Mouse (Mus musculus) gastrocnemius, postnatal 10 days (tissue): Measurements from ENCODE around the gene Ubl4b. TPM values are rescaled to one million over a fixed set of nuclear protein-coding genes. Genes with fewer than 3 reads are reported as not detected.

Experiments
- DNase-seq: peaks from one replicate; pipeline ENCODE4 v3.0.0; 2021; ENCODE audit warnings: mixed read lengths
- total RNA-seq, 2 experiments: library from RNA; stranded (reverse); gene quantifications; 2 replicates each; pipeline ENCODE4 v1.2.3; 2021

Gene Ubl4b
- total RNA-seq, 2 experiments from 2014 or later = not detected

- DNase-seq = no peak
Observed at GRCm38 (mm10) chr3:107568721-107569120, 13.8 kb upstream of the Ubl4b start.

GRCm38 (mm10) chr3:107567766-107568165, 12.9 kb upstream of the Ubl4b start:
- no peak for DNase-seq

GRCm38 (mm10) chr3:107565331-107565730, 10.5 kb upstream of the Ubl4b start:
- DNase-seq = no peak

GRCm38 (mm10) chr3:107563880-107564279, 9.0 kb upstream of the Ubl4b start:
- DNase-seq = no peak

- no peak for DNase-seq
Observed at GRCm38 (mm10) chr3:107562591-107562990, 7.7 kb upstream of the Ubl4b start.

- no peak for DNase-seq
Observed at GRCm38 (mm10) chr3:107562104-107562503, 7.2 kb upstream of the Ubl4b start.

GRCm38 (mm10) chr3:107559183-107559582, 4.3 kb upstream of the Ubl4b start:
- DNase-seq = peak; percentile 73

- no peak for DNase-seq
Observed at GRCm38 (mm10) chr3:107558740-107559139, 3.9 kb upstream of the Ubl4b start.

GRCm38 (mm10) chr3:107550409-107551049, 4.3 kb downstream of the Ubl4b start:
- DNase-seq = peak; percentile 79

GRCm38 (mm10) chr3:107546956-107547355, 7.9 kb downstream of the Ubl4b start:
- peak; percentile 20 for DNase-seq

- no peak for DNase-seq
Observed at GRCm38 (mm10) chr3:107545716-107546412, 9.0 kb downstream of the Ubl4b start.

GRCm38 (mm10) chr3:107545278-107545677, 9.6 kb downstream of the Ubl4b start:
- no peak for DNase-seq

GRCm38 (mm10) chr3:107543158-107544080, 11.5 kb downstream of the Ubl4b start:
- no peak for DNase-seq

- DNase-seq = no peak
Observed at GRCm38 (mm10) chr3:107542584-107542983, 12.3 kb downstream of the Ubl4b start.

GRCm38 (mm10) chr3:107537504-107537889, 17.4 kb downstream of the Ubl4b start:
- no peak for DNase-seq

- DNase-seq = peak; percentile 16
Observed at GRCm38 (mm10) chr3:107536810-107537503, 17.9 kb downstream of the Ubl4b start.

- DNase-seq = no peak
Observed at GRCm38 (mm10) chr3:107534951-107535350, 19.9 kb downstream of the Ubl4b start.

- DNase-seq = no peak
Observed at GRCm38 (mm10) chr3:107533532-107533931, 21.3 kb downstream of the Ubl4b start.

GRCm38 (mm10) chr3:107530581-107530980, 24.3 kb downstream of the Ubl4b start:
- no peak for DNase-seq

- DNase-seq = no peak
Observed at GRCm38 (mm10) chr3:107529182-107529581, 25.7 kb downstream of the Ubl4b start.

- no peak for DNase-seq
Observed at GRCm38 (mm10) chr3:107528401-107529118, 26.3 kb downstream of the Ubl4b start.

GRCm38 (mm10) chr3:107524547-107524946, 30.3 kb downstream of the Ubl4b start:
- DNase-seq = no peak
